Mouse (Mus musculus) ES-E14 (cell line): ENCODE results near the gene Olfr1168.

Experiments
- CHD2 ChIP-seq: IDR thresholded peaks from 2 replicates; pipeline ENCODE4 v1.6.1; 2014; ENCODE audit warnings: mild to moderate bottlenecking, low read depth, low read length, inconsistent platforms
- HCFC1 ChIP-seq: IDR thresholded peaks from 2 replicates; pipeline ENCODE4 v1.6.1; 2012; ENCODE audit warnings: low read length, inconsistent platforms, borderline replicate concordance; ENCODE audit not compliant: insufficient read depth
- MAFK ChIP-seq: IDR thresholded peaks from 2 replicates; pipeline ENCODE4 v1.6.1; 2014; ENCODE audit warnings: mild to moderate bottlenecking, low read depth, low read length, inconsistent platforms; ENCODE audit not compliant: insufficient read depth
- ZC3H11A ChIP-seq: IDR thresholded peaks from 2 replicates; pipeline ENCODE4 v1.6.1; 2012; ENCODE audit warnings: low read depth, mild to moderate bottlenecking, inconsistent platforms, low read length, borderline replicate concordance
- ZNF384 ChIP-seq: IDR thresholded peaks from 2 replicates; pipeline ENCODE4 v1.6.1; 2012; ENCODE audit warnings: low read depth, low read length, inconsistent platforms

- TF ChIP-seq CHD2 (no peak), MAFK (no peak), HCFC1 (no peak), ZNF384 (no peak), ZC3H11A (no peak)
Observed at GRCm38 (mm10) chr2:88181580-88181979, at the start of gene Olfr1168.
